Mouse (Mus musculus) ES-E14 (cell line): ENCODE results near the gene Nagpa. TPM values are rescaled to one million over a fixed set of nuclear protein-coding genes. Genes with fewer than 3 reads are reported as not detected.

Experiments used
- DNase-seq: peaks from one replicate; pipeline ENCODE4 v3.0.0-alpha.2; 2013; ENCODE audit warnings: low read depth, low spot score
- H3K27ac ChIP-seq: 2 replicates; pipeline ENCODE4 v1.5.1; 2012; ENCODE audit warnings: low read depth, mild to moderate bottlenecking, low read length, moderate library complexity, mixed read lengths; ENCODE audit not compliant: poor library complexity, insufficient read depth, severe bottlenecking
- H3K36me3 ChIP-seq: 2 replicates; pipeline ENCODE4 v1.6.1; 2012; ENCODE audit warnings: mild to moderate bottlenecking, low read length, moderate library complexity, mixed read lengths; ENCODE audit not compliant: control insufficient read depth, poor library complexity, insufficient read depth, severe bottlenecking
- H3K4me1 ChIP-seq, 2 experiments: fragments of 150-350 bp in 1 of 2; sonication (generic) in 1 of 2; 2 replicates each; pipeline ENCODE4 v1.6.1; 2012; ENCODE audit warnings: low read length in 2 of 2, mild to moderate bottlenecking in 1 of 2, mixed read lengths in 1 of 2; ENCODE audit not compliant: control insufficient read depth in 2 of 2, insufficient read depth in 2 of 2, poor library complexity in 1 of 2
- H3K4me3 ChIP-seq, 2 experiments: fragments of 150-350 bp in 1 of 2; sonication (generic) in 1 of 2; 2 replicates each; pipeline ENCODE4 v1.5.1; 2012; ENCODE audit warnings: low read length in 2 of 2, low read depth in 1 of 2, mild to moderate bottlenecking in 1 of 2, mixed read lengths in 1 of 2; ENCODE audit not compliant: insufficient read depth in 1 of 2, poor library complexity in 1 of 2, severe bottlenecking in 1 of 2
- H3K9ac ChIP-seq: 2 replicates; pipeline ENCODE4 v1.6.1; 2012; ENCODE audit warnings: low read depth, mild to moderate bottlenecking, low read length, mixed read lengths; ENCODE audit not compliant: poor library complexity, insufficient read depth, severe bottlenecking
- H3K9me3 ChIP-seq: fragments of 150-350 bp; sonication (generic); 2 replicates; pipeline ENCODE4 v1.6.1; 2012; ENCODE audit warnings: low read depth, mild to moderate bottlenecking, low read length; ENCODE audit not compliant: control insufficient read depth, insufficient read depth
- CHD2 ChIP-seq: IDR thresholded peaks from 2 replicates; pipeline ENCODE4 v1.6.1; 2014; ENCODE audit warnings: mild to moderate bottlenecking, low read depth, low read length, inconsistent platforms
- HCFC1 ChIP-seq: IDR thresholded peaks from 2 replicates; pipeline ENCODE4 v1.6.1; 2012; ENCODE audit warnings: low read length, inconsistent platforms, borderline replicate concordance; ENCODE audit not compliant: insufficient read depth
- MAFK ChIP-seq: IDR thresholded peaks from 2 replicates; pipeline ENCODE4 v1.6.1; 2014; ENCODE audit warnings: mild to moderate bottlenecking, low read depth, low read length, inconsistent platforms; ENCODE audit not compliant: insufficient read depth
- ZC3H11A ChIP-seq: IDR thresholded peaks from 2 replicates; pipeline ENCODE4 v1.6.1; 2012; ENCODE audit warnings: low read depth, mild to moderate bottlenecking, inconsistent platforms, low read length, borderline replicate concordance
- ZNF384 ChIP-seq: IDR thresholded peaks from 2 replicates; pipeline ENCODE4 v1.6.1; 2012; ENCODE audit warnings: low read depth, low read length, inconsistent platforms
- in situ Hi-C, 2 experiments: fragments of 600-800 bp; cut with MboI; formaldehyde crosslinking; loops; one replicate each; pipeline ENCODE4 v1.15.1; 2025; ENCODE audit warnings: low sequenced_read_pairs in 2 of 2, inconsistent platforms in 1 of 2; ENCODE audit not compliant: unreplicated experiment in 2 of 2
- total RNA-seq: library from RNA; depleted of rRNA; stranded (reverse); fragments of 300-350 nt; gene quantifications from 2 replicates; pipeline ENCODE4 v1.2.3, GENCODE M21; 2012; rRNA removed

The Nagpa gene
- total RNA-seq, 1 experiment: 40.3 TPM

DNA sequence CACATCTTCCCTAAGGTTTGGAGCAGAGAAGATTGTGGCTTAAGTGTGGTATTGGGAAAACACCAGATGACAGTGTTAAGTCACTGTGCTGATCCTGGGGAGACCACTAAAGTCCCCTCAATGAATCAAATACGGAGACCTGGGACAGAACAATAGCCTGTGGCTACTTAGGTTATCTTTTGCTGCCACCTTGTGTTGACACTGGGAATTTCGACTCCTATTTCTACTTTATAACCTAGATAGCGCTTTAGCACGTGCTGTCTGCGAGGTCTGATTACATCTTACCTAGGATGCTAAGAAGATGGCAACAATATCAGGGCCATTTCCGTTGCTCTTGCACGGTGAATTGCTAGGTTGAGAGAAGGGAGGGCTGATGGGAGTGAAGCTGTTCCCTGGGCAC, 58.2 kb downstream of the Nagpa start:
- Histone ChIP-seq H3K4me1 (peaks cover 0 to 5% of the 10 kb centered on the region in 2 experiments; a peak in 2 of 4 replicates), H3K9me3 (no peaks in the 10 kb centered on the region), H3K36me3 (no peaks in the 10 kb centered on the region), H3K4me3 (no peak overlapping the region), H3K9ac (no peak overlapping the region), H3K27ac (no peak overlapping the region)
- TF ChIP-seq MAFK: no peak
- TF ChIP-seq CHD2: no peak
- peak; percentile 77 for TF ChIP-seq ZC3H11A
- TF ChIP-seq ZNF384: no peak
- no peak for TF ChIP-seq HCFC1
- in situ Hi-C loops: no loop called here
- peak; percentile 87 for DNase-seq

Other genes starting within 250 kb of the Nagpa start
- 34.9 and 46.7 TPM in 2 replicates for gene Anks3, start 239.8 kb downstream of the Nagpa start, total RNA-seq
- 0.13 and 0.16 TPM in 2 replicates for gene Sept12, start 206.2 kb downstream of the Nagpa start, total RNA-seq
- 1.9 and 2.2 TPM in 2 replicates for gene Smim22, start 196.7 kb downstream of the Nagpa start, total RNA-seq
- 18.7 and 25.7 TPM in 2 replicates for gene Rogdi, start 190.5 kb downstream of the Nagpa start, total RNA-seq
- 67.4 and 75.6 TPM in 2 replicates for gene Glyr1, start 154.1 kb downstream of the Nagpa start, total RNA-seq
- gene Ubn1, start 154.0 kb downstream of the Nagpa start, total RNA-seq: 13.5 and 16.0 TPM in 2 replicates
- 4.1 and 6.0 TPM in 2 replicates for gene Ppl, start 71.6 kb downstream of the Nagpa start, total RNA-seq
- gene Sec14l5, start 56.9 kb downstream of the Nagpa start, total RNA-seq: 1.3 and 3.1 TPM in 2 replicates
- gene AU021092, start 18.3 kb upstream of the Nagpa start, total RNA-seq: 0.63 and 1.7 TPM in 2 replicates
- gene Alg1, start 29.6 kb upstream of the Nagpa start, total RNA-seq: 62.6 and 95.1 TPM in 2 replicates
- gene Eef2kmt, start 52.0 kb upstream of the Nagpa start, total RNA-seq: 23.0 and 34.5 TPM in 2 replicates